Mouse (Mus musculus) liver, adult 2 months (tissue): ENCODE measurements at regions not wholly inside any gene's neighbourhood (a gene's known extent, or its start where the extent isn't known, plus 50 kb on each side); places are given as distances from the start of the nearest gene placed in this dataset.

Source experiments
- DNase-seq: peaks from one replicate; pipeline ENCODE4 v3.0.0-alpha.2; 2011; ENCODE audit warnings: low read depth, low spot score; ENCODE audit errors: extremely low read depth
- H3K27ac ChIP-seq: fragments of 200-500 bp; replicated peaks from 2 replicates; pipeline ENCODE4 v1.5.1; 2012; ENCODE audit warnings: low read depth, mild to moderate bottlenecking, control low read depth, inconsistent platforms, low read length; ENCODE audit not compliant: insufficient read depth
- H3K27me3 ChIP-seq: fragments of 200-500 bp; 2 replicates; pipeline ENCODE4 v1.6.1; 2012; ENCODE audit warnings: mild to moderate bottlenecking, moderate library complexity, low read length, inconsistent platforms; ENCODE audit not compliant: control insufficient read depth, insufficient read depth
- H3K36me3 ChIP-seq: fragments of 200-500 bp; 2 replicates; pipeline ENCODE4 v1.6.1; 2012; ENCODE audit warnings: low read length, inconsistent platforms; ENCODE audit not compliant: control insufficient read depth, insufficient read depth
- H3K4me1 ChIP-seq: fragments of 200-500 bp; 2 replicates; pipeline ENCODE4 v1.6.1; 2011; ENCODE audit warnings: low read length; ENCODE audit not compliant: control insufficient read depth, insufficient read depth
- H3K4me3 ChIP-seq: fragments of 200-500 bp; 2 replicates; pipeline ENCODE4 v1.5.1; 2011; ENCODE audit warnings: low read depth, mild to moderate bottlenecking, control low read depth, low read length, moderate library complexity; ENCODE audit not compliant: insufficient read depth
- H3K79me2 ChIP-seq: fragments of 200-500 bp; 2 replicates; pipeline ENCODE4 v1.6.1; 2012; ENCODE audit warnings: inconsistent platforms, mild to moderate bottlenecking, low read length, moderate library complexity; ENCODE audit not compliant: control insufficient read depth, insufficient read depth
- H3K9ac ChIP-seq: fragments of 200-500 bp; 2 replicates; pipeline ENCODE4 v1.6.1; 2012; ENCODE audit warnings: low read depth, mild to moderate bottlenecking, control low read depth, inconsistent platforms, low read length
- CTCF ChIP-seq: fragments of 200-500 bp; IDR thresholded peaks from 2 replicates; pipeline ENCODE4 v1.5.1; 2011; ENCODE audit warnings: low read depth, low read length, control low read depth
- POLR2A ChIP-seq: fragments of 200-500 bp; IDR thresholded peaks from 2 replicates; pipeline ENCODE4 v1.6.1; 2011; ENCODE audit warnings: low read length, control low read depth; ENCODE audit not compliant: insufficient read depth; ENCODE audit errors: extremely low read depth
- WGBS: fragments of 180-500 bp; shearing (Covaris S2); methylation state at CpG from one replicate; pipeline ENCODE4 v1.1.7; 2018; 5-methylcytosine and 5-hydroxymethylcytosine counted together

DNA sequence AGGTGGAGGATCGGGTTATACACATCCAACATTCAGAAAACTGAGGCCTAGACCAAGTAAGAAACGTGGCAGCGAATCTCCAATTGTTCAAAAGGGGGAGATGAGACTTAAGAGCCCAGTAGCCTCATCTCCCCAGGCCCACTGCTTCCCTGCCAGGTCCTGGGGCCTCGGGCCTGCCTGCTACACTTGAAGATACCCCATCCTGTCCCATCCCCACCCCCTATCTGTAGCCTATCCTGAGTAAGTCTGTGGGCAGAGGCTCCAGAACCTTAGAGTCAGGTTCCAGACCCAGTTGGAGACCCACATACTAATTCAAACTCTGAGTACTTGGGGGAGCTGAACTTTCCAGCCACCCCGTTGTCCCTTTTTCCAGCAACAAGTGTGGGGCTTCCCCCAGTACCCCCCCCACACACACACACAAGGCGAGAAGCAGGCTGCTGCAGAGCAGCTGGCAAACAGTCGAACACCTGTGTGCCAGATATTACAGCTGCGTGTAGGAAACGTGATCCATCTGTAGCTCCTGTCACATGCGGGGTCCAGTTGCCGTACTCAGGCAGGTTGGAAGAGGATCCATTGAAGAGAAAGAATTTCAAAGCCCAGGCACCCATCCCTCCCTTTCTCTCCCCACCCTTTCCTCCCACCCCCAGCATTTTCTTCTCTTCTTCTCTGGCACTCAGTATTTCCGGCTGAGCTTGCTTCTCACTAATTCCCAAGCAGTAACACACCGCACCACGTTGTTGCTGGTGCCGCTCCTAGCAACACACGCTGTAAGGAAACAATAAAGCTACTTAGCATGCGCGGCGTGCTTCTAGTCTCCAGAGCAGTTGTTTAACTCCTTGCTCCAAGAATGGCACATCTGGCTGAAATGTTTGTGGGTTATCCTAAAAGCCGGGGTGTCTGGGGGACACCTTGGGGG lies 89.4 kb upstream of the 1700016C15Rik start:
- no peak overlapping the region for H3K27ac ChIP-seq
- H3K4me3 ChIP-seq, result no peak overlapping the region
- TF ChIP-seq CTCF, result no peak
- TF ChIP-seq POLR2A, result no peak
- DNase-seq, result no peak
- 82% methylated on average over 20 of the region's 20 CpGs for WGBS
- no peaks in the 10 kb centered on the region for H3K27me3 ChIP-seq
- H3K4me1 ChIP-seq, result no peaks in the 10 kb centered on the region
- no peak overlapping the region for H3K9ac ChIP-seq
- no peaks in the 10 kb centered on the region for H3K79me2 ChIP-seq
- H3K36me3 ChIP-seq, result no peaks in the 10 kb centered on the region

DNA sequence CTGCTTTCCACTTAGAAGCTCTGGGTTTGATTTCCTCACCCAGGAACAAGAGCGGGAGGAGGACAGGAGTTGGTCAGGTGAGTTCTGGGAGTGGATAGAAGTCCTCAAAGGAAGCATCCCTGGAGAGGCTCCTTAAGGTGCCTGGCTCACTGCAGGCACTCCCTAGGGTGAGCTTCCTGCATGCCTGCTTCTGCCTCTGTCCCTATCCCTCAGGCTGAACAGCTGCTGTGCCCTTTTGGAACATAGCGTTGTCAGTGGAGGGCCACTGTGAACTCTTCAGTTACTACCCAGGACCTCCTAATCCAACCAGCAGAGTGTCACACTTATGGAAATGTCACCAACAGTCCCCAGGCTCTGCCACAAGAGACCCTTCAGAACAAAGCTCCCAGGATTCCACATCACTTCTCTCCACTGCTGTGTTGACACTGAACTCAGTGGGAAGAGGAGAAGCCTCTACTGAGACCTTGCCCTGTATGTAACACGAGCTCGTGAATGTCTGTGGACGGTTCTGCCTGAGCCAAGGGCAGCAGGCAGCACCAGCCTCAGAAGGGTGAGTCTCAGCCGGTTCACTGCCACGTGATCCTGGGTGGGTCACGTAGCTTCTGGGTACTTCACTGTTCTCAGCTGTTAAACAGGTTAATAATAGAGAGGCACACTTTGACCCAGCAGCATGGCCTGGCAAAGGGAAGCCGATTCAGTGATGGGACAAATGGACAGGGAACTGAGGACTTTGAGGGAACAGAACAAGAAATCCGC lies 86.7 kb upstream of the 1700016C15Rik start:
- Histone ChIP-seq H3K27ac (no peak overlapping the region), H3K4me1 (no peaks in the 10 kb centered on the region), H3K36me3 (no peaks in the 10 kb centered on the region), H3K79me2 (no peaks in the 10 kb centered on the region), H3K27me3 (no peaks in the 10 kb centered on the region), H3K4me3 (no peak overlapping the region), H3K9ac (no peak overlapping the region)
- DNase-seq, result no peak
- 79% methylated on average over 10 of the region's 10 CpGs for WGBS
- TF ChIP-seq CTCF (no peak), POLR2A (no peak)

- Histone ChIP-seq H3K27me3 (no peaks in the 10 kb centered on the region), H3K27ac (no peak overlapping the region), H3K36me3 (no peaks in the 10 kb centered on the region), H3K4me1 (no peaks in the 10 kb centered on the region), H3K9ac (no peak overlapping the region), H3K4me3 (no peak overlapping the region), H3K79me2 (no peaks in the 10 kb centered on the region)
- WGBS, result 85% methylated on average over 3 of the region's 3 CpGs
- TF ChIP-seq POLR2A, result no peak
- TF ChIP-seq CTCF, result no peak
- no peak for DNase-seq
Observed at GRCm38 (mm10) chr1:177643662-177644061, 86.0 kb upstream of the 1700016C15Rik start.

GRCm38 (mm10) chr1:177644214-177644613 lies 85.4 kb upstream of the 1700016C15Rik start:
- Histone ChIP-seq H3K79me2 (no peaks in the 10 kb centered on the region), H3K9ac (no peak overlapping the region), H3K4me3 (no peak overlapping the region), H3K27me3 (no peaks in the 10 kb centered on the region; the same call in 1 of the 2 replicates), H3K36me3 (no peaks in the 10 kb centered on the region), H3K4me1 (no peaks in the 10 kb centered on the region), H3K27ac (no peak overlapping the region)
- 74% methylated on average over 4 of the region's 4 CpGs for WGBS
- no peak for DNase-seq
- TF ChIP-seq POLR2A, result no peak
- no peak for TF ChIP-seq CTCF

DNA sequence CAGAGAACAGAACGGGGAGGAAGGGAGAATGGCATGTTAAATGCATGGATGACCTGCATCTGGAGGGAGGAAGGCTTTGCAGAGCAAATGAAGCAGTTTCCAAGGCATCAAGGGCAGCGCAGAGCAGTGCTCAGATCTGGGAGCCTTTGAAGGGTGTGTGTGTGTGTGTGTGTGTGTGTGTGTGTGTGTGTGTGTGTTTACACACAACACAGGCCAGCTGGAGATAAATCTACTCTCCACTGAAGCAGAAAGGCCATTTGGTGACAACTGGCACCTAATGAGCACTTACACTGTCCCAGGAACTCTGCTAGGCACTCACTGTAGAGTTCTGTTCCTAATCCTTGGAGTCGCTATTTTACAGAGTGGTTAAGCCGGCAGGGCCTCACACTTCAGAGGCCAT lies 84.3 kb upstream of the 1700016C15Rik start:
- no peak for TF ChIP-seq CTCF
- TF ChIP-seq POLR2A, result no peak
- no peaks in the 10 kb centered on the region for H3K4me1 ChIP-seq
- no peak overlapping the region for H3K27ac ChIP-seq
- H3K4me3 ChIP-seq, result no peak overlapping the region
- H3K36me3 ChIP-seq, result no peaks in the 10 kb centered on the region
- DNase-seq, result no peak
- H3K9ac ChIP-seq, result no peak overlapping the region
- H3K27me3 ChIP-seq, result no peaks in the 10 kb centered on the region; the same call in 1 of the 2 replicates
- WGBS, result 85% methylated on average over 4 of the region's 4 CpGs
- H3K79me2 ChIP-seq, result no peaks in the 10 kb centered on the region
